Mouse (Mus musculus) retina, postnatal 7 days (tissue): ENCODE data around the gene Cd93.

ENCODE experiments used
- DNase-seq: peaks from one replicate; pipeline ENCODE4 v3.0.0-alpha.2; 2012; ENCODE audit warnings: low read depth, low spot score

Cd93 gene

DNA sequence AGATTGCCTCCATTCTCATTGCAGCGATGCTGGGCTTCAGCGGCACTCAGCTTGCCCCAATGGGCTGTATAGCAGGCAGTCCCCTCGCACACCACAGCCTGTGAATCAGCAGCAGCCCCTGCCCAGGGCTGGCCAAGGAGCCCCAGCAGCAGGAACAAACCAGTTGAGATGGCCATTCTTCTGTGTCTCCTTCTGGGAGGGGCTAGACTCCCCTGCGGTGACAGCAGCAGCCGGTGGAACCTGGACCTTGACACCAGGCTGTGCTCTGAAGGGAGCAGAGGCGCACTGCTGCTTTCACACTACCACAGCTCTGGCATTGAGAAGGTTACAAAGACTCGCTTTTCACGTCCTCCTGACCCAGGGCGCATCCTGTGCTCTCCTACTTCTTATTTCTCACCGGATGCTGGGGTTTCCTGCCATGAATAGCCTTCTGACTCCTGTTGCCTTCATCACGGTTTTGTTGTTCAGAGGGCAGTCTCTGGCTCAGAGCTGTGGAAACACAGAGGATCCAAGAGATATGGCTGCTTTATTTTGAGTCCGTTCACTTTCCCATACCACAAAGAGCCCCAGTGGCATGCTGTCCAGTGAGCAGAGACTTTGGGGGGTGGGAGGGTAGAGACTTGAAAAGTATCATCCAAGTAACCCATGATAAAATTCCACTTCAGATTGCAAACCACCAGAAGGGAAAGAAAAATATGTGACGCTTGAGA lies at the start of gene Cd93:
Gene Cd93, minus strand, starts transcription at position 315 of the 710 bp plus-strand sequence.
- no peak for DNase-seq

DNA sequence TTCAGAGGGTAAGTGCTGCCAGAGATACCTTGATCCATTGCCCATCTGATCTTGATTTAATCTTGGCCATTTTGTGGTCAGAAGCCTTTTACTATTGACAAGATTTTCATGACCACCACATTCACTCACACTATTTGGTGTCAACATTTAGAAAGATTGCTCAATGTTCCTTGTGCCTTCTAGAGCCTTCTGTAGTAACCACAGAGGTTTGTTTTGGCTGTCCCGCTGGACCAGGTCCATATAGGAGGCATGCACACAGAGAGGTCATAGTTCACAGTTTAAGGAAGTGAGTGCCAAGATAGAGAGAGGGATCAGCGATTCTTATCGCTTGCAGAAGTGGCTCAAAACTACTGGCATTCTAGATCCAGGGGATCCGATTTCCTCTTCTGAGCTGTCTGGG lies 48.7 kb upstream of the Cd93 start:
- no peak for DNase-seq

DNA sequence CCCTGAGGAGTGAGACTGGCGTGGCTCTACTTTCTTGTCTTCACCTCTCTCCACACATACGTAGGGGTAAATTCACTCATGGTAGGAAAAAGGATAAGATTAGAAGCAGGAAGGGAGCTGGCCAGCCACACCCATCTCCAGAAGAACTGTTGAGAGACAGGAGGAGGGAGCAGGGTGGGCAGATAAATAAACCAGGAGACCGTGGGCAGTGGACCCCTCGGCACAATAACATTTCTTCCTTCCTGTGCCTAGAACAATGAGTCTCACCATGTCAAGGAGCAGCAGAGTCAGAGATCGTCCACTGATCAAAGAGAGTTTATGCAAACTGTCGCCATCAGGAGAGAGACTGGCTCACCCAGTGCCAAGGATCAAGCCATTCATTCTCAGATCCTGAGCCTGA lies 46.8 kb upstream of the Cd93 start:
- DNase-seq = no peak

DNA sequence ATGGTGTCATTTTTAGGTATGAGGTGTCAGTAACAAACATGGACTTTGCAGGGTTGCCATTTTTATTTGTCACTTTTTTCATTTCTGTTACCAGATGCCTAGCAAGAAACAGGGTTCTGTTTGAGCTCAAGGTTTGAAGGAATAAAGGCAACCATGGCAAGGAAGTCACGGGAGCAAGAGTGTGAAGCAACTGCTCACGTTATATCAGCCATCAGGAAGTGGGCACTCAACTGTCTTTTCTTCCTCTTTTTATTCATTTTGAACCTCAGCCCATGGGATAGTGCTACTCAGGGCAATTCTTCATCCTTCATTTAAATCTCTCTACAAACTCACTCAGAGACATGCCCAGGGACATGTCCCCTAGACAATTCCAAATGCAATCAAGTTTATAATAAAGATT lies 45.5 kb upstream of the Cd93 start:
- DNase-seq = no peak

DNA sequence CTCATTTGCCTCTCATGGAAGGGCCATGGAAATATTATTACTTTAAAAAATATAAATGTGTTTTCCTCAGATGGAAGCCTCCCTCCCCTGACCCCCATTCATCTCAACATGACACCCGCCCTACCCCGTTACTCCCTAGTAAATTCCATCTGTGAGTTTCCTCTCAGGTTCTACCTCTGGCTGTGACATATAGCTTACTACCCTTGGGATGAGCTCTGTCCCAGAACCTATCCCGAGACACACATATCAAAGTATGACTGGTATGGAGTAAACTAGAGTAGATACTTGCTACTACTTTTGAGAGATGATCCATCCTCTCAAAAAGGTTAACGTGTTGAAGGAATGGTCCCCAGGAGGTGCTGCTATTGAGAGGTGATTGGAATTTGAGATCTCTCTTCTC lies 42.2 kb upstream of the Cd93 start:
- no peak for DNase-seq

DNA sequence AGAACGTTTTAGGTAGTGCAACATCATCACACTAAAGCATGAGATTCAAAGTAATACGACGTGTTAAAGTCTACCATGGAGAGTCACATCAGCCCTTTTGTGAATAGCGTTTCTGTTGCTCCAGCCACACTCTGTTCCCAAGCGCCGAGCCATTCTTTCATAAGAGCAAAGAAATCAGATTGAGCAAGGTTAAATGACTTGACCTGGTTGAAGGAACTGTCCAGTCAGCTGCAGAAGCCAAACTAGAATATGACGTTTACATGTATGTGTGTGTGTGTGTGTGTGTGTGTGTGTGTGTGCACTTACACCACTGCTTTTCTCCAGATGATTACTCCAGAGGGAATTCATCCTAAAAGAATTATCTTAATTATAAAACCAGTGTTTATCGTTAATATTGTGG lies 37.0 kb upstream of the Cd93 start:
- DNase-seq = no peak

DNA sequence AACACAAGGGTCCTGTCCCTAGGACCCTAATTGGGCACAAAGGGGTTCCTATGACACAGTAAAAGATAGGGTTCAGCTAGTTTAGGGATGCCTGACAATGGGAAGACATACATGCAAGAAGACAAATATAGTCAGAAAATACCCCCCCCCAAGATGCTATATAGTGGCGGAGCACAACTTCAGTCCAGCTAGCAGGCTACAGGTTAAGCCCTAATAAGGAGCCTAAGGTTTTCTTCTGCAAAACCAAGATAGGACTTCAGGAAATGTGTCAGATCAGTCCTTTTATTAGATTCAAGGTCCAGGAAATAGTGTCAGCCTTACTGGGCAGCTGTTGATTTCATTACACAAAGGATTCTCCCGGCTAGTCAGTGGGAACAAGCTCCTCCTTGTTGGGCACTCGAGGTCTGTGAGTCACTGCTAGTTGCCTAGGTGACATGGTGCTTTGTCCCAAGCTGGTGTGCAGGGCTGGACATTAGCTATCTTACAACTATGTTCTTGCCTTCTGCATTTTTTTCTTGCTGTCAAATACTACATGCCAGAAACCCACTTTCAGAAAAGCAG lies 34.9 kb upstream of the Cd93 start:
- DNase-seq = no peak

DNA sequence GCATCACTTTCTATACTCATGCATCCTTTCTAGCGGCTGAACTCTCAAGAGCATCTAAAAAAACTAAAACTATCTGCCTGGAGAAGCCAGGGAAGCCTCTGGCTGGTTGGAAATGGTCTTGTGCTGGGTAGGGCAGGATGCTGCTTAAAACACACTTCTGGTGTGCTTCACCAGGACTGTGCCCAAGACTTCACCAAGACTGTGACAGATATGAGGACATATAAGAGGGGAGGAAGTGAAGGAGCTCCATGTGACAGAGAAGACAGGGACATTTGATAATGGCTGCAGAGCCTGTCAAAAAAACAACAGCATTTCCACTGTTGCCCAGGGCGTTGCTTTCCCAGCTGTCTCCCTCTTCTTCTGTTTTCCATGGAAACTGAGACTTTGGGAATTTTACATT lies 34.0 kb upstream of the Cd93 start:
- no peak for DNase-seq

DNA sequence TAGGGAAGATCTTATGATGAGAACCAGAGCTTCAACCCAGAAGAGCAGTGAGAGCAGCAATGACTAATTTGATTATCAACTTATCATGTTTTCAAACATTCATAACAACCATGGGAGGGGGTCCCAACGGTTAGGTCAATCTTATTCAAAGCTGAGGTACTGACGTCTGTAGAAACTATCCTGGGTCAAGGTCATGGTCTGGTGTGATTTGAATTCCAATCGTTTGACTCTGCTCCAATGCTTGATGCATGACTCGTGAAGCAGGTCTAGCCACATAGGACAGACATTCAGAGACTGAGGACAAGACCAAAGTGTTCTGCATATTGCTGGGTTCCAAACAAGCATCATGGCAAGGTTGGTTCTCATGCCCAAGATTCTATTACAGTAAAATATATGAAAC lies 33.2 kb upstream of the Cd93 start:
- DNase-seq = no peak

DNA sequence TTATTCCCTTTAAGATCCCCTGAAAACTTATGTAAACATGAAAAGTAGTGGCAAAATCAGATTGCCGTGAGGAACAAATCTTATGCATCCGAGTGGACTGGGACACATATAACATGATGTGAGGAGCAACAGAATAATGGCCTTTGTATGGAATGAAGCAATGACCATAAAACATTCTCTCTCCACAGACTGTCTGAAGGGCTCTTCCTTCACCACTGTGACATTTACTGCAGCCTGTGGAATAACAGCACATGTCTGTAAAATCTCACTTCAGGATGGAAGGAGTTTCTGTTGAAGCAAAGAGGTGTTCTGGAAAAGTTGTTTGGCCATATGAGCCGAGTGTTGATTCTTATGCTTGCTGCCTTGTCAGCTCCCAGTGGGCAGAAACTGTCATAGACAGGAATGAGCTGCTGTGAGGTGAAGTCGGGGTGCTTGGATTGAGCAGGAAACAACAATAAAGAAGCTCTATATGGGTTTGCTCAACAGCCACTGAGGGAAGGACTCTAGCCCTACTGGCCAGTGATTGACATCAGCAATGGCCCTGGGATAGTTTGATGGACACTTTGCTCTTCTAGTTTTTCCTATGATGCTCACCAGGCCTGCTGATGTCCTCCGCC lies 32.6 kb upstream of the Cd93 start:
- DNase-seq = no peak

DNA sequence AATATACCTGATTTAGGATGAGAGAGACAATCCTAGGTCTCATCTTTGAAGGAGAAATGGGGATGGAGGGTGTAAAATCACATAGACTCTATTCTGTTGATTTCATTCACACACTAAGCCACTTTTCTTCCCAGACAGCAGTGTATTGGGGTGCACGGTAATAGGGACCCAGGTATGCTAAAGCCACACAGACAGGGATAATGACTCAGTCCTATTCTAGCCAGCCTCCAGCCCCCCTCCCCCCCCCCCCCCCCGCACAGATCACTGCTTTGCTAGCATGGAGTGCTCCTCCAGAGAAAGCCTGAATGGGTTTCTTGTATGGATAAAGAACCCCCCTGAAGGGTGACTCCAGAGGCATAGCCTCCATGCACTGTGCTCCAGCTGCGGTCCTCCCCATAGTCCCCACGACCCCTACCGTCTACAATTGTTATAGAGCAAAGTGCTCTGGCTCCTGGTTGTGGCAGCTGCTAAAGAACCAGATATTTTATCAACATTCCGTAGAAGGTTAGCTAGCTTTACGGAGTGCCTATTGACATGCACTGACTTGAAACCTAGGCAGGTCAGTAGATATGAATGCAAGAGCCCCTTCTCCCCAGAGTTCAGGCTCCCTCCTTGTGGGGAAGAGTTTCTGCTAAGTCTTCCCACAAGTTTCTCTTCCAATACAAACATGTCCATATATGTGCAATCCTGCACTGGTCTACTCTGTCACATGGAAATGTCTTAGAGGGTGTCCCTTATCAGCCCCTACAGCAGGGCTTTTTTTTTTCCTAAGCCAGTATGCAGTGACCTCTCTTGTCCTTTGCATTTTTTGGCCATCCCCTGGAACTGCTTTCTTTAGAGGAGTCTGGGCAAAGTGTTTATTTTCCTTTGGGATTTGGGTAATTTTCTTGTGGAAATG lies 26.2 kb upstream of the Cd93 start:
- DNase-seq = no peak

DNA sequence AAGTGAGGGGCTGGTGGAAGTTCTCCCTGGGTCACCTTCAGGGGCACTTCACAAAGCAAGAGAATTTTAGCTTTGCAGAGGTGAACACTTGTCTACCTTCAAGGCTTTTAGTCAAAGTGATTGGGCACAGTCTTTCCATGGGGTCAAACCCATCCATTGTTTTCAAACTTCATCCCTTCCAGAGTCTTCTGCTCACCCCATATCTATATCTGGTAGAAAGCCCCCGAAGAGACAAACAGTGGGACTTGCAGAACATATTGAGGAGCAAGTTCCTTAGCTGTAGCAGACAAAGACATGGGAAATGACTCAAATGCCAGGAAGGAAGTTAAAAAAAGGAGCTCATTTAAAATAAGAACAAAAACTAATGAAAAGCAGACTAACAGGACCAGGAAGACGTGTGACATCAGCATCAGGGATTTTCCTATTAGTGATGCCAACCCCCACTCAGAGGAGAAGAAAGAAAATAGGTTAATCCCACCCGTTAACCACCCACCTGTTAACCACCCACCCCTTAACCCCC lies 24.6 kb upstream of the Cd93 start:
- DNase-seq = no peak

DNA sequence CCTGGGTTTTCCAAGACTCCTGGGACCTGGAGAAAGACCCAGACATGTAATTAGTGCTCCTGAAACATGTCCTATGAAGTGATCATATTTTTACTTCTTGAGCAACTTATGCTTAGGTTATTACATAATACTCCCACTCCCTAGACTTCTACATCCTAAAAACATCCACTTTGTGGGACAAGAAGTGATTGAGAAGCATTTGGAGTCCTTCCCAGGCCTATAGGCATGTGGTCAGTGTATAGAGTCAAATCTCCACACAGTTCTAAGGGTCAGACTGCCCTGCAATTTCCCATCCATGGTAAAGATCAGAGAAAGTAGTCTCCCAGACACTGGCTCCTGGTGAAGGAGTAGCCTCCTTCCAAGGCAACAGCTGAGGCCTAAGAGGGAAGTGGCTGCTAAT lies 12.0 kb upstream of the Cd93 start:
- no peak for DNase-seq

DNA sequence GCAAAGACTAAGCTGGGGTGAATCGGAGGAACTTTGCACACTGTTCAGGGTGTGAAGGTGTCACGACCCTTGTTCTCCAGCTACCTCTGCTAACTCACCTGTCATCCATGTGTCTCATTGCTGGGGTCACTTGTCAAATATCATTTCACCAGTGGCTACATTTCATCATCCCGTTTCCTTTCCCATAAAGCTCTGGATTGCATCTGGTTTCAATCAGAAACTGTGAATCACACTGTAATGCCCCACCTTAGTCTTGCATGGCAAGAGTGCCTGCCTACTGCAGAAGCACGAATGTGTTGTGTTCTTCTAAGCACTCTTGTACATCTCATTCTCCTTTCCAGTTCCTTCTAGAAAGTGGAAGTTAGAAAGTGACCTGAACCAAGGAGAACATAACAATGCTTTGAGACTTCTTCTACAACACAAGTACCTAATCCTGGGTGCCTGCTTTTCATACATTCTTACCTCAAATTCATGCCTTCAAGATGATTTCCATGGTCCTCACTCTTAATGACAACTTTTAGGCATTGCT lies 10.7 kb upstream of the Cd93 start:
- no peak for DNase-seq

DNA sequence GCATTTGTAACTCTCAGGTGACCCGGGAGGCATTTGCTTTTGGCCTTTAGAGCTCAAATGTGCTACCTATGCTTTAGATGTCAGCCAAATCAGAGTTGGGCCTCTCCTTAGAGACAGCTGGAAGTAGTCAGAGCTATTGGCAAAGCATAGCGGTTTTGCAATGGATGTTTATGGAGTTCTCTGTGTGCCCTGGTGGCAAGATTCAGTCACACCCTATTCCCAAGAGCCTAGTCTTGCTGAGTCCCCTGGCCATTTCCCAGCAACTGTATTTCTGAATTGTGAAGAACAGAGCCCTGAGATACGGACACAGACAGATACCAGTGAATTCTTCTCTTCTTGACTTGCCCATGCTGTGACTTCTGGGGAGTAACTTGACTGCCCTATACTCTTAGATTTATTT lies 9.7 kb upstream of the Cd93 start:
- DNase-seq = no peak

DNA sequence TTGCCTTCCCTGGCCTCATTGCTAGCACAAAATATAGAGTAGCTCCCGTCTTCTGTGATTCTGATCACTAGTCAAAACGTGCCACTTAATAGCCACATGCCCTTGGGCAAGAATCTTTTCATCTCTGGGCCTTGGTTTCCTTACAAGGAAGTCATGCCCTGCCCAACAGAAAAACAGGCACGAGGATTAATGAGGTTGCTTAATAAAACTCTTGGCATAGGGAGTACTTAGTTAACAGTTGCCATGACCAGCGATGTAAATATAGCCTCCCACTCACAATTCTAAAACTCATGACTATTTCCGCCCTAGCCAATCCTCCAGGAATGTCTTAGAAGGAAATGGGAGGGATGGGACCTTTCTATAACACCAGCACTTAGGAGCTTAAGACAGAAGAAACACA lies 8.1 kb upstream of the Cd93 start:
- no peak for DNase-seq

DNA sequence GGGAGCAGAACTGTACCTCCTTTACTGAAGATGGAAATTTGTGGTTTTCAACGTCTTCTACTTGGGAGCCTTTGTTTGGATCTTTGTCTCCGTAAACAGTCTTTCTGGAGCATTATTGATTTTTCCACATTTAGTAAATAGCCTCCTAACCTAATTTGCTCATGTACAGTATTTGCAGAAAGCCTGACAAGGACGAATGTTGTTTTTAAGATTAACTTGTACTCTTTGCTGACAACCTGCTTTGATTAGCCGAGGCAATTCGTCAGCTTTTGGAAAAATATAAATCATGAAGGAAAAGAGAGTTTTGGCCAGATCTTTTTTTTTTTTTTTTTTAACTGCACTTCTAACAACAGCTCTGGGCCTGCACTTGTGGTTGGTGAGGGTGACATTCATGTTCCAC lies 7.3 kb upstream of the Cd93 start:
- no peak for DNase-seq

DNA sequence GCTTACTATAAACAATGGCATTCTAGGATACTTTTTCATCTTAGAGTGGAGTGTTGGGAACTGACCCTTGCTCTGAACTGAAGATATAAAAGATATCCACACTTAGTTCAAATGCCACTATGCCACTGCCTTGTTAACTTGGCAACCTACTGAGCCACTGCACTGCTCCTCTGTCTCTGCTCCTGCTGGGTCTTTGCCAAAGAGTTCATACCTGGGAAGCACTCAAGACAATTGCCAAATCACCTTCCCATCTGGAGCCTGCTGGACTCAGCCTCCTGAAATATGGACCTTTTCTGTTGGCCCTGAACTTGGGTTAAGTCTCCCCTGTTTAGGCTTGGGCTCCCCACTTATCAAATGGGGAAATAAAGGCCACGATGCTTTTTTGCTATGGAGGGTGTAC lies 6.3 kb upstream of the Cd93 start:
- no peak for DNase-seq

DNA sequence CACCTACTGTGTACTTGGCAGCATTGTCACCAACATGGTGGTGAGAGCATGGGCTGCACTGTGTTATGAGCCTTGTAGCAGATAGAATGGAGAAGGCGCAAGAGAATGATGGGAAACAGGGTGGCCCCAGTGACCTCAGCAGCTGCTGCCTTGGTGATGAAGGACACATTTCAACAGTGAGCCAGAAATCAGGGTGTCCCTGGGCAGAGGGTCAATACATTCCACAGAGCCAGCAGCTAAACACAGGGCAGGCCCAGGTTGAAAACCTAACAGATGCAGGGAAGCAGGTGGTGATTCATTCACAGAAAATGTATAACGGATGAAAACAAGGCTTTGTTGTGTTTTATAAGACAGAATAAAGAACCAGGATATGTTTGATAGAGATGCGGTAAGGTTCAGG lies 3.1 kb upstream of the Cd93 start:
- no peak for DNase-seq

DNA sequence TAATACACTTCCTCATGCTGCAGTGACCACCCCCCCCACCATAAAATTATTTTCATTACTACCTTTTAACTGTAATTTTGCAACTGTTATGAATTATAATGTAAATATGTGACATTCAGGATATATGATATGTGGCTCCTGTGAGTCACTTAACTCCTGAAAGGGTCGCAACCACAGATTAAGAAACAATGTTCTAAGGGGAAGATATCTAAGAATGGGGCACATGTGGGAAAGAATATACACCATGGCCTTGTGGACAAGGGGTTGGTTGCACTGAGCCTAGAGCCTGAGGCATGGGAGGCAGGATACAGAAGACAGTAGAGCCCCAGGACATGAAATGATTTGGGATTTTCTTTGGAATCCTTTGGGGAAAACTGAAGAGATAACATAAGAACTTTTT lies 2.3 kb upstream of the Cd93 start:
- DNase-seq = no peak

DNA sequence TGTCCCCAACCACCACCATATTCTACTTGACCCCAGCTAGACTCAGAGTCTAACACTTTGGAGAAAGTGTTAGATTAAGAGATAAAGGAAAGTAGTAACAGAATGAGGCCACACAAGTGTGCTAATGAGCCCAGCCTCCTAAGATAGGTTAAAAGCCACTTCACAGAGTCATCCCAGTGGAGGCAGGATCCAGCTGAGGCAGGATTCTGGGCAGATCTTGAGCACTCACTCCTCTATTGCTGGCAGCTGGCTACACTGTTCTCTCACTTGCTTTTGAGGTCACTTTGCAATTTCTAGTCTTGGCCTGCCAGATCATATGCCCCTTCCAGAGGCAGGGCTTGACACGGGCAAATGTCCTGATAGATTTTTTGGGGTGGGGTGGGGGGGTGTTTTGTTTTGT lies 1.1 kb upstream of the Cd93 start:
- no peak for DNase-seq

DNA sequence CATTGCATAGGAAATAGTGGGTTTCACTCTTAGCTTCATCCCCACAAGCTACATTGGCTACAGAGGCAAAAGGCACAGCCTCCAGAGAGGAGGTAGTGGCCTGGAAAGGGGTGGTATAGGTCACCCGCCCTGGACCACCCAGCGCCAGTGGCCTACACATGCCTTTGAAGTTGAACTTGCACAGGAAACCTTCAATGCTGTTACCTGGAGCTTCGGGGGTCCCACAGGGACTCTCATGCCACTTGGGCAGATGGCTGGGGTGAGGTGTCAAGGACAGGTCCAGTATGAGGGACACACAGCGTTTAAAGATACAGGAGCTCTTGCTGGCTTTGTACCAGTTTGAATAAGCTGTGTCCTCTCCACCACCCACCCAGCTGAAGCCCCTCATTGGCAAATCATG lies 653 bp downstream of the Cd93 start:
- DNase-seq = no peak
